Mouse (Mus musculus) frontal cortex, postnatal 14 days (tissue): ENCODE data around the gene Tmprss9.

Source experiments
- DNase-seq, 2 experiments: peaks; one replicate each; pipeline ENCODE4 v3.0.0; 2022; ENCODE audit warnings: low spot score in 2 of 2

The Tmprss9 gene

DNA sequence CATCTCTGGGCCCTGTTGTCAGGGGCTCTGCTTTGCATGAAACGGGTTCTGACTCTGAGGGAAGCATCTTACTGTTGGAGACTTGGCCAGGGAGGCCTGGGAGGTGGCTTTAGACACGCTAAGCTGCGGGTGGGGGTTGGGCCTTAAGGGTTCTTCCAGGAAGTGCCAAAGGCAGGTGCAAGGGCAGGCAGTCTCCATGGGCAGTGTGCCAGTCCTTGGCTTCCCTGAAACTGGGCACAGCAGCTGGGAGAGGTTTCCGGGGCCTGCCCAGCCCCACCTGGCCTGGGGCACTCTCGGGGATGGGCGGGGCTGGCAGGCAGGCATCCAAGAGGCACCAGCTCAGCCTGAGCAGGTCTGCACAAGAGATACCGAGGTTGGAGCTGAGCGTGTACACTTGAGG, 66.0 kb downstream of the Tmprss9 start:
- DNase-seq: no peak

DNA sequence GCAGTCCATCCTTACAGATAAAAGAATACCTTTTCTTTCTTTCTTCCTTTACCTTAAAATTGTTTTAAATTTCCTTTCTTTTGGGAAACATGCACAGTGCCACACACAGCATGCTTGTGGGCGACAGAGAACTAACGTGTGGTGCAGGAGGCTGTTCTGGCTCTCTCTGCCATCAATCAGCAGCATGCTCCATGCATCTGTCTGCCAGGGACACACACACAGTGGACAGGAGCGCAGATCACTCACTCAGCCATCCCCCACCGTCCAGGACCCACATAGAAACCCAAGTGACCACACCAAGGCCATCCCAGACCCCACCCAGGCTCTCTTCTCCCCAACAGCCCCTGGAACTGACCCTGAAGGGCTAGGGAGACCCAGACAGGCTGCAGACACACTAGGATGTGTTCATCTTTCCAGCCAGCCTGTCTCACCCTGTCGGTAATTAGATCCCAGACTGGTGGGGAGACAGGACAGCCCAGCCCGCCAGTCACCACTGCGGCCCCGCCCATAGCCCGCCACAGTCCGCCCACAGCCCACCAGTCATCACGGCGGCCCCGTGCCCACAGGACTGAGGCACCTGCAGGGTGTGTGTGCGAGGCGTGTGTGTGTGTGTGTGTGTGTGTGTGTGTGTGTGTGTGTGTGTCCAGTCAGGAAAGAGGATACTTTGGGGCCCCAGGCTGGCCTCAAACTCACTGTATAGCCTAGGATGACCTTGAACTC, 67.3 kb downstream of the Tmprss9 start:
- no peak for DNase-seq

DNA sequence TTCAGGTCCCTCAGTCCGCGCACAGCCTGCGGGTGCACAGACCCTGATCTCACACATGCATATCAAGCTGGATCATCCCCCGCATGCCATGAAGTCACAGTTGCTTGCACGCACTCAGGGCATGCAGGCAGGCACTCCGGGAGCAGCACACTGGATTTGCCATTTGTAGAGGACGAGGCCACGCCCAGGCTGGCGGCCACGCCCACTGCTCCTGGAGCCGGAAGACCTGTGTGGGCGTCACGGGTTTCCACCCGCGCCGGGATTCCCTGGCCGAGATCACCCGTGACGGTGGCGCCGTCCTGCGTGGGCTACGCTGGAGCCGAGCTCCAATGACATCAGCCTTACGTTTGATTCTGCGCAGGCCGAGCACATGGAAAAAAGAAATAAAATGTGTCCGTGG, 68.0 kb downstream of the Tmprss9 start:
- DNase-seq: peak; percentile 73 to 81

DNA sequence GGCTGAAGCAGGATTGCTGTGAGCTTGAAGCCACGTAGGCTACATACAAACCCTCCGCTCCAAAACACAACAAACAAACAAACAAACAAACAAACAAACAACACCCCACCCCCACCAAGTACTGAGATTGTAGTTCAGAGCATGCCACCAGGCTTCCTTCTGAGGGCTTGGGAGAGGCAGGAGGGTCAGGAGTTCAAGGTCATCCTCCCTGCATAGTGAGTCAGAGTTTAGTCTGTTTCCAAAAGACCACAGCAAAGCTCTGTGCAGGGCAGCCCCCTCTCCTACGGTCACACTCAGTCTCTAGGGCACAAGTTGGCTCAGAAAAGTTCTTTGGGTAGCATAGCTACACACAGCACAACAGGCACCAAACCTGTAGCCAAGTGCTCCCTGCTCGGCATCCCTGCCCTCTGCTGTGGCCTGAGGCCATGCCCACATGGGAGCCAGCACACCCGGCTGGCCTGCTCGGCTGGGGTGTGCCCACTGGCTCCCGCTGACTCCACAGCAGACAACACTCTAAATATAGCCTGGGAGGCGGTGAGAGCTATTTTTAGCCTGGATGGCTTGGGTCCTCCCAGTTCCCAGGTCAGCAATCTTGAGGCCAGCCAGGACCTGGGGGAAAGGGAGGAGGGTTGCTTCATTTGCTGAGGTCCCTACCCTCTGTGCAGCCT, 68.8 kb downstream of the Tmprss9 start:
- DNase-seq: no peak

DNA sequence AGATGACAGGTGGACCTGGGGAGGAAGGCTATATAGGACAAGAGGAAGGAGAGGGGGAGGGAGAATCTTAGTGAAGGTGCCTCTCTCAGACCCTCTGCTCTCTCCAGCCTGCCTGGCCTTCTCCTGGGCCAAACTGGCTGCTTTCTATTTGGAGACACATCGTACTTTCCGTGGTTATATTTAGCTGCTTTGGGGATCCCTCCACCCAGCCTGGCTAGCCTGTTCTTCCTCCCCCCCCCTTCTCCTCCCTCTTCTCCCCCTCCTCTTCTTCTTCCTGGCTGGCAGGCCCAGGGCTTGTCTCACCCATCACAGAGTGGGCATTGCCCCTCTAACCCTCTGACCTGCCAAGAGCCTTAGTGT, 69.3 kb downstream of the Tmprss9 start:
- DNase-seq: no peak

DNA sequence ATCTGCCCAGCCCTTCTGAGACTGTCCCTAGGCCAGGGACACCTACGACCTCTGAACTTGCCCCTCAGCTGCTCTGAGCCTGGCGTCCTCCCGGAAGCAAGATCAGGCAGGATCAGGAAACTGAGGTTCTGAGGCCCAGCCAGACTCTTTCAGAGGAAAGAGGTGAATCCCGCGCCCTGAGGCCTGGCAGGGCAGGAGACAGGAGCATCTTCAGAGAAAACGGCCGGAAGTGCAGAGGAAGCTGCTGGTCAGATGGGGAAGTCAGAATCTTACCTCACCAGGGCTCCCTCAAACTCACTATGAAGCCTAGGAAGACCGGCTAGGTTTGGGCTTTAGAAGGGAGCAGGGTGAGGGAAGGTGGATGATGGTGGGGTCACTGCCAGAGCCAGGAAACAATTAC, 71.3 kb downstream of the Tmprss9 start:
- DNase-seq: no peak

DNA sequence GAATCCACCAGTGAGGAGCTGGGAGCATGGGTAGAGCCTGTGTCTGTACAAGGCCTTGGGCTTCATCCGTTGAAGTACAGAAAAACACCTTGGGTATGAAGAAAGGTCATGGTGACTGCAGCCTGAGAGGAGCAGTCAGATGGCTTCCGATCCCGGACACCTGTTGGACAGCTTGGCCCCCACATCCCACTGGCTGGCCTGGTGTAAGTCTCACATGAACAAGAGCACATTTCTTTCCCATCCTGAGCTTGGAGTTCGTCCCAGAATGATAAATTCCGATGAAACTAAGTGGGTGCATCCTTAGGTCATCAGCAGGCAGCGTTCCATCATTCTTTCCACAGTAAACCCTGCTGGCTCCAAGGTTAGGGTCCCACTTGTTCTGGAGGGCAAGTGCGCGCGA, 72.1 kb downstream of the Tmprss9 start:
- no peak for DNase-seq

DNA sequence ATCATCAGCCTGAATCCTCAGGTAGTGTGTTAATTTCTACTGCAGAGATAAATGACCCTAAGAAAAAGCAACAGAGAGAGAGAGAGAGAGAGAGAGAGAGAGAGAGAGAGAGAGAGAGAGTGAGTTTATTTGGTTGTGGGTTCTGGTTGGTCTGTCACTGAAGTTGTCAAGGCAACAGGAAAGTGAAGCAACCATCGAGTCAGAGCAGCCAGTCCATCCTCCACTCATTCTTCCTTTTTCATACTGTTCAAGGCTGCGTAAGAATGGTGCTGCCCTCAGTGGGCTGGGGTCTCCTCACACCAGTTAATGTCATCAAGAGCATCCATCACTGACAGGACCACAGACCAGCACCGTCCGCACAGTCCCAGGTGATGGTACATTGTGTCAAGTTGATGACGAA, 72.6 kb downstream of the Tmprss9 start:
- DNase-seq: no peak

DNA sequence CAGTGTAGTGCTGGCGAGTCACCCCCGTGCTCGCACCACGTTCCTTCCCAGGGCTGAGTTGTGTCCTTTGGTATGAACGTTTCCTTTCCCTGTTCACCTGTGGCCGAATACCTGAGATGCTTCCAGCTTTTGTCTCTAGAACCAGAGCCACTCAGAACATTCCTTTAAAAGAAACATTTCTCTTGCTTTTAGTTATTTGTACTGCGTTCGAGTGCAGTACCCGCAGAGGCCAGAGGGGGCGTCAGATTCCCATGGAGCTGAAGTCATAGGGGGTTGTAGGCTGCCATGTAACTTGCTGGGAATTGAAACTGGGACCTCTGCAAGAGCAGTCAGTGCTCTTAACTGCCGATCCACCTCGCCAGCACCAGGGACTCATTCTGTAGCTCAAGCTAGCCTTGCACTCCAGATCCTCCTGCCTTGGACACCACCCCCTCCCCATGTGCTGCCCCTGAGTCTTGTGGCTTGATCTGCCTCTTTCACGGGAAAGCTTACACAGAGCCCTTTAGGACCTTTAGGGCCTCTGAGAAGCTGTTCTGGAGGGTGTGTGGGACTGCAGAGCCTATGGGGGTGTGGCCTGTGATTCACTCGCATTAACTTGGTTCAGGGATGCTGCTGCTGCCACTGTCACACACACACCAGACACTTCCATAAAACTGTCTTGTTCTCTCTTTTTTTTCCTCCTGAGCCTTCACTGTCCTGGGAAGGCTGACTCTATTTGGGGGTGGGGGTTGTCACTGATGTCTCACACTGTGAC, 75.2 kb downstream of the Tmprss9 start:
- DNase-seq: no peak

DNA sequence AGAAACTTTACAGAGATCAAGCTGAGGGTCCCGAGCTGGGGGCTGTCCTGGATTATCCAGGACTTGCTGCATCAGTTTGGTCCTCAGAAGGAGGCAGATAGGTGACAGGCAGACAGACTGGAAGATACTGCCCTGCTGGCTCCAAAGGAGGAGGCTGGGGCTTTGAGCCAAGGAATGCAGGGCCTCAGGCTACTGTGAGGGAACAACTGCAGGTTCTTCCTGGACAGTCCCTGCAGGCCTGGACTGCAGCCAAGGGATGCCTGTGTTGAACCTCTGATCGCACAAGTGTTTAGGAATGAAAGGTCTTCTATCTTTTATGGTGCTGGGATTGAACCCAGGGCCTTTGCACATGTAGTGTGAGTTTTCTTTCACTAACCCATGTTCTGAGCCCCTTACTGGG, 76.2 kb downstream of the Tmprss9 start:
- no peak for DNase-seq

DNA sequence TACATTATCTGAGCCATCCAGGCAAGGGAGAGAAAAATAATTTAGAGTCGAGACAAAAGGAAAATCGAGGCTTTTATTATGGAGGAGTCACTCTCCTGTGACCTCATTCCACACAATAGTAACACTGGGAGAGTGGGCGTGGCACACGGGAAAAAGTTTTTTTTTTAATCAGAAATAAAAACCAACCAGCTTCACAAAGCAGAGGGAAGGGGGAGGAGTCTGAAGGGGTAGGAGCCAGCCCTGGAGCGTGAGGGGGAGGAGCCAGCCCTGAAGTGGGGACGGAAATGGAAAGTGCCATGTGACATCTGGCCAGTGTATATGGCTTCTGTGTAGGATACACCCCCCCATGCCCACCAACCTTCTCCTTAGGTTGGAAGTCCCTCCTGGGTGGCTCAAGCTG, 76.9 kb downstream of the Tmprss9 start:
- no peak for DNase-seq

DNA sequence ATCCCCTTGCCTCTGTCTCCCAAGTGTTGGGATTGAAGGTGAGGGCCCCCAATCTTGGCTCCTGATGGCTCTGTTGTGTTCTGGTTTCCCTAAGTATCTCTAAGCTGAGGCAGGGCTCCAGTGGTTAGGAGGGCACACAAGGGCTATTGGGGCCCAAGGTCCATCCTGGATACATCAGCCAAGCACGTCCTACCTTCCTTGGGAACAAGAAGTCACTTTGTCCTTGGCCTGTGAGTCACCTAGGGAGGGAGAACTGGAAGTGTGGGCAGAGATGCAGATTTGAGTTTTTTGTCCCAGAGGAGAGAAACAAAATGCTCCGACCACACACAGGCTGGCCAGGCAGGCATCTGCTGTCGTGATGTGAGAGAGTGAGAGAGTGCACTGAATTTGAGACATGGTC, 77.4 kb downstream of the Tmprss9 start:
- no peak for DNase-seq
